Mouse (Mus musculus) liver, embryonic 14.5 days (tissue): ENCODE results near the gene N4bp1.

Experiments
- CTCF ChIP-seq: IDR thresholded peaks from 2 replicates; pipeline ENCODE4 v1.5.1; 2016; ENCODE audit warnings: antibody characterized with exemption, low read depth, control low read depth
- EP300 ChIP-seq: IDR thresholded peaks from 2 replicates; pipeline ENCODE4 v1.6.1; 2016; ENCODE audit warnings: antibody characterized with exemption, low read depth

DNA sequence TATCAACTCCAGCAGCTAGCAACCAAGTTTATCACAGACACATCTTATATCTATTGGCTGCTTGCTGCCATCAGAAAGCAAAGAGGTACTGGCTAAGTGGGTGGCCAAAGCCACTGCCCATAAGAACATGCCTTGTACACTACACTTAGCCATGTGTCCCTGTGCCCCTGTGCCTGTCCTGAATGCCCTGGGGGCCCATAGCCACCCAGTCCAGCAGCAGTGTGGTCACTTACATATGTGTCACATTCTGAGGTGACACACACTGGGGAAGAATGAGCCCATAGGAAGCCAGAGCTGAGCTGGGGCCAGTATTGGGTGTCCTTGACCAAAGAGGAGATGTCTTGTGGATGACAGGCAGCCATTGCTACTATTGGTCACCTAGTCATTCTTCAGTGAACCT lies 49.2 kb downstream of the N4bp1 start:
- TF ChIP-seq CTCF, result no peak
- no peak for TF ChIP-seq EP300
